Mouse (Mus musculus) layer of hippocampus, adult 2 months (tissue): Measurements from ENCODE around the gene Sod1. TPM values are rescaled to one million over a fixed set of nuclear protein-coding genes. Genes with fewer than 3 reads are reported as not detected.
"Not testable (repeated sequence)": the region's sequence is repeated elsewhere in the genome, so short reads cannot be mapped to it uniquely, and the experiment has no call there.

Experiments used
- DNase-seq, 2 experiments: peaks; one replicate each; pipeline ENCODE4 v3.0.0; 2022; ENCODE audit warnings: low spot score in 2 of 2
- H3K27ac ChIP-seq: fragments of 200-600 bp; 2 replicates; pipeline ENCODE4 v1.8.1; 2022
- H3K4me3 ChIP-seq: fragments of 200-600 bp; 2 replicates; pipeline ENCODE4 v1.8.1; 2022; ENCODE audit warnings: mild to moderate bottlenecking
- CTCF ChIP-seq: fragments of 200-600 bp; conservative IDR thresholded peaks from 2 replicates; pipeline ENCODE4 v1.8.1; 2022; ENCODE audit warnings: antibody characterized with exemption, mild to moderate bottlenecking, moderate library complexity
- total RNA-seq, 2 experiments: library from RNA; stranded (reverse); gene quantifications; 2 replicates each; pipeline ENCODE4 v1.2.3; 2021

Sod1 gene
- total RNA-seq, 2 experiments from 2014 or later, result 386 to 390 TPM

DNA sequence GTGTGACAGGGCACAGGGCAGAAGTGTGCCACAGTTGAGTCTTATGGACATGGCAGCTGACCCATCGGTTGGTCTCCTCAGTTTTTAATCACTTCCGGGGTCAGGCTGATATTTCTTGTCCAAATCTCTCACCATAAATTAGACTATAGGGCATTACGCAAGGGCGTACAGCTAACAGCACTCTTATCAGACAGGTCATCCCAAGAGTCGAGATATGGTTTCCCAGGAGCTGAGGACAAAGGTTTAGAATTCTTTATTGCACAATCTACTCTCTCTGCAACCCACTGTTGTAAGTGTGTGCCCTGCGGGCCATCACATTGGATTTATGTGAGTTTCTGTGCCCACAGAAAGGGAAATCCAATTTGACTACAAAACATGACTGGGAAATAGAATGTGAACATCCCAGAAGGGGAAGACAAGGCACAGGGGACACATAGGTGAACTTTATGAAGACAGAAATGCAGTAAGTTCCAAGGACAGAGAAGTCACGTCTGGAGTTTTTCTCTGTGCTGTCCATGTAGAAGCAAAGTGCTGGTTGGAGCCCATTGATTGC, 23.8 kb upstream of the Sod1 start:
- Histone ChIP-seq H3K4me3 (no peak overlapping the region), H3K27ac (no peak overlapping the region)
- DNase-seq, result no peak
- no peak for TF ChIP-seq CTCF

DNA sequence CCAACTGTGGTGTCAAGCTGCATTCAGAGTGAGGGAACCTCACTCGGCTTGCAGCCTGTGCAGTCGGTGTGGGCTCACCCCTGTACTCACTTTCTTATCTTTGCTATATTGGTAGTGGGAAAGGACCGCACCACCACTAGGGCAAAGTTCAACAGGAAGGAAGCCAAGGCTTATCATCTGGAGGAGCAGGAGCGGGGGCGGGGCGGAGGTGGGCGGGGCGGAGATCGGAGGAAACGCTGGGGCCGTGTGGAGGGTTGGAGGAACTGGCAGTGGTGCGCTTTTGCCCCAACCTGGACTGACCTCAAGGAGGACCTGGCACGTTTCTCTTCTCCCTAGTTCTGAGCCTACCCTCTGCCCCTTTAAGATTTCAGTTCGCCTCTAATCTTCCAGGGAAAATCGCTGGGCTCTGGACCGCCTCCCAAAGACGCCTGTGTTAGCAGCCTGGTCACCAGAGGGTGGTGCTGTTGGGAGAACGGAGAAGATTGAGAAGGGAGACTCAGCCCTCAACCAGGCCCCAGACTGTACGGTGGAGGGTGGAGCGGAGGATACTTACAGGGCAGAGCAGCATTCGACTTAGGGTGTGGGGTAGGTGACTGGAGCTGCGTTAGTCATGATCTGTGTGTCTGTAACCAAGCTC, 23.1 kb upstream of the Sod1 start:
- peak; percentile 61 to 62 for DNase-seq
- Histone ChIP-seq H3K4me3 (peak overlapping the region; percentile 50), H3K27ac (peak overlapping the region; percentile 19; the same call in 1 of the 2 replicates)
- peak; percentile 82 for TF ChIP-seq CTCF

DNA sequence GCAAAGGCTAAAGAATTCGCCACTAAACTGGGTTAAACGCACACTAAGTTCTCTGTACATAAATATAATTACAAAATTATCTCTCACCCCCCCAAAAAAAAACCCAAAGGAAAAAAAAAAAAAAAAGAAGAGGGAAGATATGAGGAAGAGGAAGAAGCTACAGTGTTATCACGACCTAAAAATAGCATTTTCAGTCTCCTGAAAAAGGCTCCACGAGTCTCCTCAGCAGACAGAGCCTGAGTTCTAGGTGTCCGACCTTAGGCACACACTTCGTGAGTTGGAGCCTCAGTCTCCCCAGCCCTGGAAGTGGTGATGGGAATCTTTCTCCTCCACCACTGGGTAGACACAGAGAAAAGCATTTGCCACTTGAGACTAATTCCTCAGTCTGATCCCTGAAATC, 21.9 kb upstream of the Sod1 start:
- H3K27ac ChIP-seq, result no peak overlapping the region
- no peak for TF ChIP-seq CTCF
- no peak for DNase-seq
- H3K4me3 ChIP-seq, result no peak overlapping the region

DNA sequence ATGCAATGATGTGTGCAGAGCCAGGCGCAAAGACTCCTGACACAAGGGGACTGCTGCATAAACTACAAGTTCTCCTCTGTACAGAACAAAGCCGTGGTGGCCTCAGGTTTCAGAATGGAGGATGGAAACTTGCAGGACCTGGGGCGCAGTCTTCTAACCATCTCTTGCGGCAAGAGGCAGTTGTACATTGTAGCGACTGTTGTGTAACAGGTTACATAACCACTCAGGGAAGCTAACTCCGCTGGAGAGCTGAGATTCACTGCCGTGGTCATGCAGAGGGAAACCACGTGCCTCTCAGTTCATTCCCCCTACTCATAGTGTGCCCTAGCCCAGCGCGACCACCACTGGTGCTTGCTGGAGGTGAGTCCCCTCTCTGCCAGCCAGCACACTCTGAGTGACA, 21.4 kb upstream of the Sod1 start:
- TF ChIP-seq CTCF, result no peak
- Histone ChIP-seq H3K27ac (no peak overlapping the region), H3K4me3 (no peak overlapping the region)
- DNase-seq, result no peak

DNA sequence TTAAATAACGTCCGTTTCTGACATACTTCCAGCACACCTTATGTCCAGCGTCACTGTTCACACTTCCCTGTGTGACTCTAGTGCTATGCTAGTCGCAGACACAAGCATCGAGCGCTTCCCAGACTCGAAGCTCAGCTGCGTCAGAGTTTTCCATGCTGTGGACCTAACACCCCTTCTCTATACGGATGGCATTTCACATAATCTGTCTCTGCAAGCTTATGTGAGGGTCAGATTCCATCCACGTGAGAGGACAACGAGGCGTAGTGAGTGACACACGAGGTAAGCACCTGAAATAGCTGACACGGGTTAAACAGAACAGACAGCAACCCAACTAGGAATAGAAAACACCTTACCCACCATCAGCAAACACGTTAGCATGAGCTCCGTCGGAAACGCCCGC, 18.4 kb upstream of the Sod1 start:
- no peak for DNase-seq
- no peak for TF ChIP-seq CTCF
- no peak overlapping the region for H3K4me3 ChIP-seq
- no peak overlapping the region for H3K27ac ChIP-seq

DNA sequence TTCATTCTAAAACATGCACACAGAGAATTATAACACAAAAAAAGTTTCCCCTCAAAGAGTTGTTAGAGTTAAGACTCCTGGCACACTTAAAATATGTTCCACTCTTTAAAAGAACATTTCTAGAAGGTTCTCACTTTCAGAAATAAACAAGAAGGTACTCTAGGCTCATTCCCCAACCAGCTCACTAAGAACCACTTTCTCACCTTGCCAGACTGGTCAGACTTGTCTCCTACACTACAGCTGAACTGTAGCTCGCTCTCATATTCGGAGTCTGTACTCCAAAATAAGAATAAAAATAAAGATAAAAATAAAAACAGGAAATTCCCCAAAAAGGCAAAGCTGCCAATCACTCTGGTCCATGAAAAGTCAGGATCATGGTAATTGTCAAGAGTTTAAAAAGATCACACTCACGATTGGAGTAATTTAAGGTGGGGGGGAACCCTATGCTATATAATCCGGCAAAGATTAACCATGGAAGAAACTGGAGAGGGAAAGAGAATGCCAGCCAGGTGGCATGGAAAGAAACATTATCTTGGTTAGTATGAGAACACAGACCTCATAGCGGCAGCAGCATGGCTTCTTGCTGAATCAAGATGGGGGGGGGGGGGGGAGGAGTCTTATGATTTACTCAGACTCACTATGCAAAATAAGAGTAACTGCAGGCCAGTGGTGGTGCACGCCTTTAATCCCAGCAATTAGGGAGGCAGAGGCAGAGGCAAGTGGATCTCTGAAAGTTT, 17.2 kb upstream of the Sod1 start:
- H3K27ac ChIP-seq, result no peak overlapping the region
- no peak overlapping the region for H3K4me3 ChIP-seq
- TF ChIP-seq CTCF, result no peak
- no peak for DNase-seq

DNA sequence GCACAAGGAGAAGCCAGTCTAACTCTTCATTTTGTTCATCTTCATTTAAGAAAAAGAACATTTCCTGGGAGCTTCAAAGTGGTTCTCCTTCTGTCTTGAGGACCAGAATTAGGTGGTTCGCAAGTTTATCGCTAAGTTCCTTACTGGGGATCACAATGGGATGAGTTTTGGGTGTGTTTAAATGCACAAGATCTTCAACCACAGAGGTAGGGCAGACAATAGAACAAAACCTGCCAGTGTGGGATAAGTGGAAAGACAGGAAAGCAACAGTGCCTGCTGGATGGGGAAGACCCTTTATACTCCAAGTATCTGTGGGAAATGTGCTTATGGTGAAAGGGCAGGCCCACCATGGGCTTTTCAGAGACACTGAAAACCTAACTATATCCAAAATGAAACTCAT, 15.7 kb upstream of the Sod1 start:
- no peak overlapping the region for H3K27ac ChIP-seq
- H3K4me3 ChIP-seq, result no peak overlapping the region
- TF ChIP-seq CTCF, result no peak
- no peak for DNase-seq

DNA sequence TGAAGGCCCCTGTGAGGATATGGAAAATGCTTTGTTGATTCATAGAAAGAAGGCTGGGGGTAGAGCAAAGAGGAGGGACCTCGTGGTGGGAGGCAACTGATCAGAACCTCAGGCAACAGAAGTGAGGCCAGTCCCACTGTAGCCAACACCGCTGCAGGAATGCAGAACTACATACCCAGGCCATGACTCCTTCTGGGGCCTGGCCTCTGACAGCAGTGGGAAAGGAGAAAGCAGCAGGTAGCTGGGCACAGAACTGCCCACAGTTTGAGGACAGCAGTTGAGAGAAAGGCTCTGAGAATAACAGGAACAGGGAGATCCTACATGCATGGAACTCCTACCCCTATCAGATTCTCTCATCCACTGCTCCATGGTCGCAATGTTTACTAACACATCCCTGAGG, 11.6 kb upstream of the Sod1 start:
- Histone ChIP-seq H3K27ac (no peak overlapping the region), H3K4me3 (no peak overlapping the region)
- TF ChIP-seq CTCF, result no peak
- DNase-seq, result no peak

DNA sequence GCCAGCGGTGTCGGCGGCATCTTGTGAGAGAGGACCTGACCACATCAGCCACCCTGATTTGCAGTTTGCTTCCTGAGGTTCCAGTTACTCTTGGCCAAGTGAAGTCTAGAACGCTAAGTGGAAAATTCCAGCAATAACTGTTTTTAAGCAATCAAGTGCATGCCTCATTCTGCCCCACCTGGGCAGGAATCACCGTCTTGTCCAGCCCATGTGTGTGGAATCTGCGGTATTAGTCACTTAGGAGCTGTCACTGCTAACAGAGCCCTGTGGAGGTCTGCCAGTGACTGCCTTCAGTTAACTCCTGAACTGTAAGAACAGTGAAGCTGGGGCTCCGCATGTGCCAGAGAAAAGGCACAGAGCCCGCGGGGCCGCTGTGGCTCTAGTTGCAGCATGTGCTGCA, 9.8 kb upstream of the Sod1 start:
- DNase-seq, result no peak
- no peak overlapping the region for H3K27ac ChIP-seq
- H3K4me3 ChIP-seq, result no peak overlapping the region
- no peak for TF ChIP-seq CTCF

DNA sequence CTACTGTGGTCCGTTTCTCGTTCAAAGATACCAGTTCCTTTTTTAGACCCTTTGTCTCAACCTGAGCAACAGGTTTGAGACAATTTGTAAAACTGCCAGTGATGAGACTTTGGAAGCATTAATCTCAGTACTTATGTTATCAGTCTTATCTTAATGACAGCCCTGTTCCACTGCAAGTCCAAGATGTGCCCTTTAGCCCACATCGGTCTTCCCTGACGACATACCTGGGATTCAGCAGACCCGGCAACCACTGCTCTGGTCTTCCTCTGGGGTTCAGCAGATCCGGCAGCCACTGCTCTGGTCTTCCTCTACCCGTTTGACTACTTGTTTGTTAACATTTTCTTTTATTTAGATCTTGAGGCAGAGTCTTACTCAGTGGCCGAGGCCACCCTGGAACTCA, 8.8 kb upstream of the Sod1 start:
- H3K27ac ChIP-seq, result no peak overlapping the region
- no peak for TF ChIP-seq CTCF
- no peak overlapping the region for H3K4me3 ChIP-seq
- DNase-seq, result no peak

DNA sequence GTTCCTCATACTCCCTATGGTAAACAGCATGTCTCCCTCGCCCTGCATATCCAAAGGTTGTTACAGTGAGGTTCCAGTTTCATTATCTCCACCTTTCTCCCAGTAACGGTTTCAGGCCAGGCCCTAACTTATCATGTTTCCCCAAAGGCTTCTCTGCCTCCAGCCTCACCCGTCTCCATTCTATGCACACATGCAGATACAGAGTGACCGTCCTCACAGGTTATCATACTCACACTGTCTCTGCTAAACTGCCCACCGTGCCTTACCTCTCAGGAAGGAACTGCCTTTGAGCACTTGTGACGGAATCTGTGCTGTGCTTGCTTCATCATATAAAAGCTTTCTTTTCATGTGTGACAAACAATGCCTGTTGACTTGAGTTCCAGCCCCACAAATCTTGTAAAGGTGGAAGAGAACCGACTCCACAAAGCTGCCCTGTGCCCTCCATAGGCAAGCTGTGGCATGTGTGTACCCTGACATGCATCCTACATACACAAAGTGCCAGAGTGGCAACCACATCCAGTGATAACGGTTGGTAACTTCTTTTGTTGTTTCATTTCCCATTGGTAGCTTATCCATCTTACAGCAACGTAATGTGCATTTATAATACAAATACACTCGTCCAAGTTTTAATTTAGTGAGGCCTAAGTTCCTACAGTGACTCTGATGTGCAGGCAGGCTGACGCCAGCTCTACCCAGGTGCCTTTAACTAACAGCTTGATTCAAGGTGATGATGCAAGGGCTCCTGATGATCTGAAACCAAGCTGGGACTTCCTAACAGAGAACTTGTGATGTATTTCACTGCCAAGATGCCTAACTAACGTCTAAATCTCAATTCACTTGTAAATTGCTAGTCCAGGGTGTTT, 6.8 kb upstream of the Sod1 start:
- no peak overlapping the region for H3K4me3 ChIP-seq
- DNase-seq, result no peak
- TF ChIP-seq CTCF, result no peak
- no peak overlapping the region for H3K27ac ChIP-seq

DNA sequence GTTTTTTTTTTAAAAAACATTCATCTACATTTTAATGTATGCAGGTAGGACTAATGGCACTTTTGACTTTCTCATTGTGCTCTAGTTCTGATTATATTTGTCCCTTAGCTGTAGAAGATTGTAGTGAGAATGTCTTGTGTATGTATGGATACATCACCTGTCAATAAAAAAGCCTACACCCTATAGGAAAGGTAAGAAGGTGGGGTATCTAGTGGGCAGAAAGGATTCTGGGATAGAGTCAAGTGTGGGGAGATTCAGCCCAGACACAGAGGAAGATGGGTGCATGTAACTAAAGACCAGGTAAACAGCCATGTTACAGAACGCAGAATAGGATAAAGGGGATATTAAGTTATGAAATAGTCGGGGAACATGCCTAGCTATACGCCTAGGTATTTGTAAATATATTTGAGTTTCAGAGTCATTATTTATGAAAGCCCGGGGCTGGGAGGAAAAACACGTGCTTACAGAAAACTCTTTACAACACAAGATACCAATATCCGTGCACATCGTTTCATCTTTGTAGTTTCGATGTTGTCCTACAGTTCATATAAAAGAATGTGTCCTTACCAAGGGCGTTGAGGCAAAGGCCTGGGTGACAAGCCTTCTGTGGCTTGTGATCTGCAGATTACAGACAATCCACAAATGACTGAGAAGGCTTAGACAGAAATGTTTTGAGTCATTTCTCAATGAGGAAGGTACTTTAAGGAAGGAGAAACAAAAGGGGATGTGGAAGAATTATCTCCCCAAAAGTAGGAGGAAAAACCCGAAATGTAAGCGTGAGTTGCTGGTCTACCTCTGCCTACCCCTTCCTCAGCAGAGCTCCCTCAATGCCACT, 5.6 kb upstream of the Sod1 start:
- H3K4me3 ChIP-seq, result no peak overlapping the region

DNA sequence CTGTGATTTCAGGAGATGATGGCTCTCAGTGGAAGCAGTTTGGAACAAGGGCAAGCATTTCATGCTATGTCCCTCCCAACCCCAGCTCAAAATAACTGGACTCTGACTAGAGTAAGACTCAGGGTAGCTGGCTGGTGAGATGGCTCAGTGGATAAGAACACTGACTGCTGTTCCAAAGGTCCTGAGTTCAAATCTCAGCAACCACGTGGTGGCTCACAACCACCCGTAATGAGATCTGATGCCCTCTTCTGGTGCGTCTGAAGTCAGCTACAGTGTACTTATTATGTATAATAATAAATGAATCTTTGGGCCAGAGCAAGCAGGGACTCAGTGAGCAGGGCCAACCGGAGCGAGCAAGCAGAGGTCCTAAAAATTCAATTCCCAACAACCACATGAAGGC, 4.7 kb upstream of the Sod1 start:
- not testable (repeated sequence) for H3K4me3 ChIP-seq, DNase-seq, H3K27ac ChIP-seq

More for the DNA sequence above, 5.6 kb upstream of the Sod1 start:
- no peak for DNase-seq
- no peak for TF ChIP-seq CTCF
- no peak overlapping the region for H3K27ac ChIP-seq
